Mouse (Mus musculus) brain, embryonic 14.5 days (tissue): ENCODE measurements around the gene Nek1.

Experiments used
- CTCF ChIP-seq: fragments of 200-500 bp; IDR thresholded peaks from 2 replicates; pipeline ENCODE4 v1.5.1; 2012; ENCODE audit warnings: inconsistent platforms, mild to moderate bottlenecking, moderate library complexity, borderline replicate concordance; ENCODE audit not compliant: insufficient read depth, insufficient read length; ENCODE audit errors: extremely low read depth
- POLR2A ChIP-seq: fragments of 200-500 bp; IDR thresholded peaks from 2 replicates; pipeline ENCODE4 v1.6.1; 2012; ENCODE audit warnings: mild to moderate bottlenecking, inconsistent platforms, borderline replicate concordance; ENCODE audit not compliant: poor library complexity, insufficient read depth, insufficient read length, severe bottlenecking; ENCODE audit errors: extremely low read depth

DNA sequence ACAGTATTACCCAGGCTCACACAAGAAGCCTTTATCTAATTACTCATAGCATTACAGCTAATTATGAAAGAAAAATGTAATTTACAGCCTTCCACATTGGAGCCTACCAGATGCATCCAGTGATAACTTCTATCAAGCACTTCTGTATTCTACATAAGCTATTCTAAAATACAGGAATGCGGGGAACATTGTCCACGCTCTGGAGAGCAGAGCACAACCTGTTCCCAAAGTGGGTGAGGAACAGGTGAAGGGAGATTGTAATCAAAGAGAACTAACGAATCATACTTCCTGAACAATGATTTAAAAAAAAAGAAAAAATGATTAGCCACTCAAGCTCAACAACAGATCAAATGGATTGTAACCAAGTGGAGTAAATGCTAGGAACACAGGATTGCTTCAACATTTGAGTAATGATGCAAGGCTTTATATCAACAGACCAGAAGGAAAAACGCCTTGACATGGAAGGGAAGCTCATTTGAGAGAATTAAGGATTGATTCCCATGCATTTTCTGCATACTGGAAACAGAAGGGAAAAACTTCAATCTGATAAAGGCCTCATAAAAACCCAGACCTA is 139.7 kb downstream of the Nek1 start:
- no peak for TF ChIP-seq CTCF
- TF ChIP-seq POLR2A = no peak
